Mouse (Mus musculus): ENCODE data around the gene Tssk2. TPM values are rescaled to one million over a fixed set of nuclear protein-coding genes. Genes with fewer than 3 reads are reported as not detected.

Gene Tssk2
- total RNA-seq, 4 experiments from 2014 or later = 0.20 TPM; not detected in 3

DNA sequence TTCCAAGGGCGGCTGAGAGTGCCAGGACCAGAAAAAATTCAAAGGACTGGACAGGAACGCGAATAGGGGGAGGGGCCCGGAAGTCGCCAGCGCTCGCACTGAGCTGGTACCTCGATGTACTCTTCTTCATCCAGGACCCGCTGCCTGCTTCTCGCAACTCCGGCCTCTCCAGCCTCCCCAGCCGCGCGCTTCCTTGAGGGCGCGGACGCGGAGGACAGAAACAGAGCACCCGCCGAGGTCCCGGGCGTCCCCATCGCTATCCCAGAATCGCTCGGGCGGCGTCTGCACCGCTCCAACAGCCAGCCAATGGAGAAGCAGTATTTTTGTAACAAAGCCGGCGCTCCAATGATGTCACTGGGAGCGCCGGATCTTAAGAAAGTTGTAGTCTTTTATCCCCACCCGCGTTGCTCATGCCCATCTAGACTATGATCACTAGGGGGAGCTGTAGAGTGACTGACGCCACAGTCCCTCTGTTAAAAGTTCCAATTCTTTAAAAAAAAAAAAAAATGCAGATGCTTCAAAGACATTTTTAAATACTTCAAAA lies 12.7 kb downstream of the Tssk2 start, which contains the start of gene Ess2:
Gene Ess2 (minus strand): TSS at position 297 of the 544 bp plus-strand sequence.
- peak; percentile 97 for DNase-seq (ENCODE audit: low spot score)

DNA sequence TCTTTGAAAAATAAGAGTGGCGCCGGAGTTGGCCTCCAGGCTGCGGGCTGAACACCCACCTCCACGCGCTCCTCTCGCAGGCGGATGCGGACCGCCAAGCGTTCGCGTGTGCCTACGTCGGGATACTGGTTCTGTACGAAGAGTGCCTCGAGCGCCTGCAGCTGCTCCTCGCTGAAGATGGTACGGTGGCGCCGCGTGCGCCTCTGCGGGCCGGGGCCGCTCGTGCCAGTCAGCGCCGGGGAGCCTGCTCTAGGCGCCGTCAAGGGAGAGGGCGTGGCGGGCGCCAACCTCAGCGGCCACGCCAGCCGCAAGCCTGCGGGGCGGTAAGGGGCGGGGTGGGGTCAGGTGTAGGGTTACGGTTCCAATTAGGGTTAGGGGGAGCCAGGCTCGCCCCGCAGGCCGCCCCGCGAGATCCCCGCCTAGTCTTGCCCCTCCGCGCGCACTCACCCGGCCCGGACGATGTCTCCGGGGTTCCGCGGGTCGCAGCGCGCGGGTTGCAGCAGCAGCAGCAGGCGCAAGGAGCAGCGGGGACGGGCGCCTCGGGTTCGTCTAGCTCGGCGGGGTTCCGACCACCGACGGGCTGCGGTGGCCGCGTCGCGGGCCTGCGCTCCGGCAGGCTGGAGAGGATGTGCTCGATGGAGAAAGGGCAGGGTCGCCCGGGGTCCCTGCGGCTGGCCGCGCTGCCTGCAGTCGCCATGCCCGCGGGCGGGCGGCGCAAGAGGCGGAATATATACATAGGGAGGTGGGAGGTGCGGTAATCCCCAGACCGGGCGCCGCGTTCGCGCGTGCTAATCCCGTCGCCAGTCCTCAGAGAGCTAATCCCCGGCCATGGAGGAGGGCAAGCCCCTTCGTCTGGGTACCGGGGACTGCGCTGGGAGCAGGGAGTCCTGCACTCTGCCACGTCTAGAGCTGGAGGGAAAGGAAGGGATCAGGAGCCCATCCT lies 16.1 kb downstream of the Tssk2 start, which contains the start of gene Gsc2:
Gene Gsc2 (minus strand): TSS at position 753 of the 943 bp plus-strand sequence.
- no peak for DNase-seq (ENCODE audit: low spot score)

GRCm38 (mm10) chr16:17920586-17920985 lies 22.1 kb downstream of the Tssk2 start:
- DNase-seq (ENCODE audit: low spot score) = no peak

DNA sequence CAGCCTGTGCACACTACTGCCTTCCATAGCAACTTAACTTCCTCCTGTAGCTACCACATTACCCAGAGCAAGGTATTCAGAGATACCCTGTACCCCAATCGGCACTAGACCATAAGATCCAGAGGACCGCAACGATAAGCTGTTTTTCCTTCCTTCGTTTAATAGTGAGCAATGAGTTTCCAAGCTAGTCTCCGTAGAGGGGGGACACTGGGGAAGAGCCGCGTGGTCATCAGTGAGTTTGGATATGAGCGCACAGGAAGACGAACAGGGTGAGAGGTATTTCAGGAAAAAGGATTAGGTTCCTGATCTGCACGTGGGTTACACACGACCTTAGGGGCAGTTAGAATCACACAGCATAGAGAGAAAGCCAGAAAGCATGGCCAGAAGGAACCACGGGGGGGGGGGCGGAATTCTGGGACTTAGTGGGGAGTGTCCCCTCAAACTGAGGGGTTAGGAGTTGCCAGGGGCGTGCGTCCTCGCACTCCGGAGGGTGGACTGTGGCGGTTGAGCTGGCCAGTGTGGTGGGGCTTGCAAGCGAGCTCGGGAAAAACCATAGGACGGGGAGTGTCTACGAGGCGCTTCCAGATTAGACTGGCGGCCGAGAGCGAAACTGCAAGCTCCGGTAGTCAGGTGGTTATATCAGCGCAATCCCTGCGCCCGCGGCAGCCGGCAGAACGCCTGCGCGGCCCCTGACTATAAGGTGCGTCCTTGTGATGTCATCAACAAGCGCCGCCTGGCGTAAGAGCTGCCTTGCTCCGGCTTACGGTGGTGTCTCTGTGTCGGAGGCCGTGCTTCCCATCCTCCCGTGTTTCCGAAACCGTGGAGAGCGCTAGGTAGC lies 23.1 kb downstream of the Tssk2 start:
- DNase-seq (ENCODE audit: low spot score) = peak; percentile 94

DNA sequence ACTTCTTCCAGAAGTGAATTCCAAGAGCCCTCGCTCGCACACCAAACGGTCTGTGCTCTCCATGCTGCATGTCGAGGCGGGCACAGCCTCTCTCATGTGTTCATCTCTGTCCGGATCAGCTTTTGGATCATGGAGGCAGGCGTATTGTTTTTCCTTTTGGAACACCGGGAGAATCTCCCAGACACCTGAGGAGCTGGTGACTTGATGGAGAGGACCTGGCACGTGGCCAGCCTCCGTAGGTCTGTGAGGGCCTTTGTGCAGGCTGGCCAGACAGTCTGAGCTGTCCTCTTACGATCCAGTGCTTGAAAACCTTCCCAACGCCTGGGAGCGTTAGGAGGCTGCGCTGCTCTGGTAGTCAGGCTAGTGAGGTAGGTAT lies 23.7 kb downstream of the Tssk2 start:
- DNase-seq (ENCODE audit: low spot score) = peak; percentile 21

DNA sequence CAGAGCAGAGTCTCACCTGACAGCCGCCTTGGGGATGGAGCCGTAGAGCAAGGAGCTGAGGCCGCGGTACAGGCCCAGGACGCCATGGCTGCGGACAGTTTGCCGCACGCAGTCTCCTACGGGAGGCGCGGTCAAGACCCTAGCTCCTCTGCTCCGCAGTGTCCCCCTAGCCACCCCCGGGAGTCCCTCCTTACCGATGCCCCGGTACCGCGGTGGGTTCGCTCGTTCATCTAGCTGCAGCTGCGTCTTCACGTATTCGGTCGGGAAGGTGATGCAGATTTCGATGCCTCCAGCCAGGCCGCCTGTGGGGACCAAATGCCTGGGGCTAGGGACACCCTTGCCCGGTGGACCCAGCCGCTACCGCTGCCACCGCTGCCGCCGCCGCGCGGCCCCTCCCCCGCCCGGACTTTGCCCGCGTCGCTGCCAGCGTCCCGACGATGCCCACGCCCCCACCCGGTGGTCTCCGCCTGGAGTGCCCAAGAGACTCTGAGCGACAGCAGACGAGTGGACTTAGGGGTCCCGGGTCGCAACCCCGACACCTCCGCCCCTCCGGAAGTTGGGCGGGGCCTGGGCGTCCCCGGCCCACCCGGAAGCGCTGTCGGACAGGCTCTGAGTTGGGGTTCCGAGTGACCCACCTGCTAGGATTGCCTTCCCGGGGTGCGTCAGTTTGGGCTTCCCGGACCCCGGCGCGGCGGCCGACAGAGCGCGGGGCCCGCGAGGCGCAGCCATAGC lies 29.1 kb downstream of the Tssk2 start:
- DNase-seq (ENCODE audit: low spot score) = no peak

DNA sequence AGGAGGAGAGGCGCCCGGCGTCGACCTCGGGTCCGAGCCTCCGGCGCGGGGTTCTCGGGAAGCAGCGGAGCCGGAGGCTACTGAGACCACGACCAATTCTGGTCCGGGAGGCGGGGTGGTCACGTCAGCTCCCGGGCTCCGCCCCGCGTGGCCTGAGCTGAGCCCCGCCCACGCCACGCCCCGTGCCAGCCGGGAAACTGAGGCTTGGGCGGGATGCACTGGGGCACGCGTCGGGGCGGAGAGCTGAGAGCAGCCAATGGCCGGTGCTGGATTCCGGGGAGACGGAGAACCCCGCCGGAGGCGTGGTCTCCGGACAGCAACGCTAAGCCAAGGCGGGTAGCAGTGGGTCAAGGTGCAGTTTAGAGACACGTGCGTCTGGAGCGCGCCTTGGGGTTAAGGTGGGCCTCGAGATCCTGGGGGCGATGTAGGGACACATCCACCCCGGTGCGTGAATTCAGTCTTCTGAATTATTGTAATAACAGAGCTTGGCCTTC lies 29.7 kb downstream of the Tssk2 start, which contains the start of gene Slc25a1:
Gene Slc25a1 (minus strand): TSS at position 133 of the 494 bp plus-strand sequence.
- DNase-seq (ENCODE audit: low spot score) = peak; percentile 46

- DNase-seq (ENCODE audit: low spot score) = peak; percentile 65
Measured at GRCm38 (mm10) chr16:17928627-17929104, 30.2 kb downstream of the Tssk2 start.

GRCm38 (mm10) chr16:17929211-17929610 lies 30.8 kb downstream of the Tssk2 start:
- DNase-seq (ENCODE audit: low spot score) = no peak

DNA sequence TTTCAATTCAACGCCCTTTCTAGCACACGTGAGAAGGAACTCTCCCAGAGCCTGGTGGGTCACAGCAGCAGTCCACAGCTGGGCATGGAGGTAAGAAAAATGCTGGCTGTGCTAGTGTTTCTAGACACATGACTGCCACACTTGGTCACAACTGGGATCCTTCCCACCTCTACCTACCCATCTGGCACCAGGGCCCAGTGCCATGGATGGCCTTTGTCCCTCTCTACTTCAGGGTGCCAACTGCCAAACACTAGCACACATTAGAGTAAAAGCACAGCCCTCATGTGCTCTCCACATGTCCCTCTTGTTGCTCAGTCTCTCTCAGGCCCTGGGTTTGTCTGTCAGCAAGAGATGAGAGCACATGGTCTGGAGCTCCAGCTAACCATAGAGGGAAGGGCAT lies 31.2 kb downstream of the Tssk2 start:
- no peak for DNase-seq (ENCODE audit: low spot score)

GRCm38 (mm10) chr16:17931906-17932460 lies 33.5 kb downstream of the Tssk2 start:
- DNase-seq (ENCODE audit: low spot score) = no peak

DNA sequence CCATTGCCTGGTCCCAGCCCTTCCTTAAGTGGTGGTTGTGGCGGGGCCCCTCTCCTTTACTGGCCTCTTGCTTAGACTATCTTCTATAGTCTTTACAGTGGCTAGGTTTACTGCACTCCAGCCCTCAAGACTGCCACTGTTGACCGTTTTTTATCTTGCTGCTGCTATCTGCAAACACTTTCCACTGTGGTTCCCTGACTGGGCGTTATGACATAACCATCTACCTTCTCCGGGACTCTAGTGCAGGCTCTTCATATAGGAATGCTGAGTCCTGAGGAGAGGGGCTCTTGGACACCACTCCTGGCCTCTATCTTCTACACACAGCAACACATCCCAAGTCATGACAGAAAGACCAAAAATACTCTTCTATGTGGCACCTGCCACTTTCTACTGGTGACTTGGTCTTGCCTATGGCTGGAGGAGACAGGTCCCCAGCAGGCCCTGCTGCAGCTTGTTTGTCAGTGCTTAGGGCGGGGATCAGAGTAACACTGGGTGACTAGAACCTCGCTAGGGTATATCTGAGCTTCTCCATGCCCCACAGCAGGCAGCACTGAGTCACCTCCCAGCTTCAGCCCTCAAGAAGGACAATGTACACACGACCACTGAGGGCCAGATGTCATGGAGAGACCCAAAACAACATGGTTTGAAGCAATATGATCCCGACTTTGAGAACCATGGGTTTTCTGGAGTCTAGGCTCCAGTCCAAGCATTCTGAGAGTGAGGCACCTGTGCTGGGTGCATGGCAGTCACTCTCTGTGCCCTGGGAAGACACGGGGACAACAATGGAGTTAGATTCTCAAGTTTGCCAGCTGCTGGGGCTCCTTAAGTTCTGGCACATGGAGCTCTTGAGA lies 35.4 kb downstream of the Tssk2 start:
- DNase-seq (ENCODE audit: low spot score) = no peak

DNA sequence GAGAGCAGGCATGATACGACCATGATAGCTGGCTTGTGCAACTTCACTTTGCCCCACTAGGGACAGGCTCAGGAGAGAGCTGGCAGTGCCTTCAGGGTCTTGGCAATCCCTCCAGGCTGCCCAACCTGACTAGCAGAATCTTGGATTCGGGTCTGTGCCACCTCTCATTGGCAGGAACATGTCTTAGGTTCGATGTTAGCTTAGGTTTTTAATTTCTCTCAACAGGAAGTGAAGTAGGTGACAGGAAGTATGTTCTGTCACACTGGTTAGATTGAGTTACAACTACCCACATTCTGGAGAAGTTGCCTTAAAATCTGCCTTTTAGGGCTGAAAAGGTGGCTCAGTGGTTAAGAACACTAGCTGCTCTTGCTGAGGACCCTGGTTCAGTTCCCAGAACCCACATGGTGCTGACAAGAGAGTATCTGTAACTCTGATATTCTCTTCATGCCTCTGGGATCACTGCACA lies 36.0 kb downstream of the Tssk2 start:
- no peak for DNase-seq (ENCODE audit: low spot score)

DNA sequence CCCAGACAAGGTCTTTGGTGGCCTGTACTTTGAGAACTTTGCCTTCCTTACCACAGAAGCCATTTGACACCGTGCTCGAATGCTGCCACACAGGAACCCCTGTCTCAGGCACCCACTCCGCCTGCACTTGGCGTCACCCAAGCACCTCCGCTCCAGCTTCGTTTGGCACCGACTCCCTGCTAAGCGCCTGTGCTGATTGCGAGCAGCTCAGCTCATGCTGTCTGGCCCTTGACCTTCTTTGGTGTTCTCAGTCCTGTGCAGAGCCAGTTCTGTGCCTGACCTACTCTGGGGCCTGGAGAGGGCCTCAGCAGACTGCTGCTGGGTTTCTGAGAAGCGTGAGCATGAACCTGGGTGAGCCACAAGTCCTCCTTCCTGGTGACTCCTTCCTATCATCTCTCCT lies 38.3 kb downstream of the Tssk2 start:
- no peak for DNase-seq (ENCODE audit: low spot score)

DNA sequence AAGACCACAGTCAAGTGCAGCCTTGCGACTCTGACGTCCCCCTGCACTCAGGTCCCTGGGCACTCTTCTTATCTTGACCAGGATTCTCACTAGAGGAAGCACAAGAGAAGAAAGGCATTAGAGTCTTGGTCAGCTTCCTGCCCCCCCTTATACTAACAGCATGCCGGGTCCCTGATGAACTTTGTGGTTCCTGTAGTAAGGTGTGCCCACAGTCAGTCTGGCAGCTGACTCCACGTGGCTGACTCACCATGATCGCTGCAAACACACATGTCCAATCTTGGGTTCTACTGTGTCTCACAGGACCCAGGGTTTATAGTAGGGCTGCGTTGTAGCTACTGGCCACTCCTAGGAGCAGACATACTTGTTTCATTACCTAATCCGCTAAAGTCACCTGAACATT lies 39.8 kb downstream of the Tssk2 start:
- no peak for DNase-seq (ENCODE audit: low spot score)

DNA sequence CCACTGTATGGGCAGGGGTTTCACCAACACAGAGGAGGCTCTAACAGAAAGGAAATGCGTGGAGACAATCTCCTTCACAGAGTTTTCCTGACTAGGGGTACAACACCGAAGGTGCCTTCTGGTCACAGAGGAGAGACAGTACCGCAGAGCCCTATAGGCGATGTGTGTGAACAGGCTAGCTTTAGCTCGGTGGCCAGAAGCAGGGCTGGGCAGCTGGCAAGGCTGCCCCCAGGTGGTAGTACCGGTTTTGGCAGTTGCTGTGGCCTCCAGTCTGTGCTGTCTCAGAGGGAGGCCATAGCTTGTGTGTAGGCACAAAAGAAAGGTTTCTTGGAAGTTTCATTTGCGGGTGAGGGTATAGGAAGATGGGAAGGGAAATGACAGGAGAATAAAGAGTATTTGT lies 40.4 kb downstream of the Tssk2 start:
- peak; percentile 28 for DNase-seq (ENCODE audit: low spot score)

DNA sequence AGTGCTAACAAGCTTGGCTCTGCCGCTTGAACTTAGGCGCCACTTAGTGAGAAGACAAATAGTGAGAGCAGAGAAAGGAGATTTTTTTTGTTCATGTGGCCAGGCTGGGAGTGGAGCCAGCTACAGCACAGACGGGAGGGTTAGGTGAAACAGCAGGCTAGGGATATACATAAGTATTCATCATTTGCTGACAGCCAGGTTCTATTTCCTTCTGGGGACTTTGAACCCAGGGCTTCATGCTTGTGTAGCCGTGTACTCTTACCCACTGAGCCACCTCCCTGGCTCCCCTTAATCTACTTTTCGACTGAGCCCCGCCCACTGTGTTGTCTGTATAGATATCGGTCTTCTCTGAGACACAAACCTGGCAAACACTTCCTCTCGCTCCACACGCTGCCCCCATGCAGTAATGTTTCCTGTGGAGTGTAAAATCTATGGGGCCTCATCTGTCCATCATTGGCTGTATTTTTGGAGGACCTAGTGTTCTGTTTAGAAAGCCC lies 40.9 kb downstream of the Tssk2 start:
- no peak for DNase-seq (ENCODE audit: low spot score)

DNA sequence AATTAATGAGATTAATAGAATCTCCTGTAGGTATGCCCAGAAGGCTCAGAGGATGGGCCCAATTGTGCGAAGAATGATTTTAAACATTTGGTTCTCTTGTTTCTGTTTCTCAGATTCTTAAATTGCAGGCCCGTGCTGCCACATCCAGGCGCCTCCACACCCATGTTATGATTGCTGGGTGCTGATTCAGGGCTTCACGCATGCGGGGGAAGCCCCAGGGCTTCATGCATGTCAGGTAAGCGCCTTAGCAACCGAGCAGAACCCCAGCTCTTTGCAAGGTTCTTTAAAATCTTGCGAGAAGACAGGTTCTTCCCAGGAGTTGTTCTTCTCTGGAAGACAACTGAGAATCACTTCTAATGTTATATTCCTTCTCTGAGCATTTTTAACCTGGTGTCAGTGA lies 45.0 kb downstream of the Tssk2 start:
- DNase-seq (ENCODE audit: low spot score) = no peak

DNA sequence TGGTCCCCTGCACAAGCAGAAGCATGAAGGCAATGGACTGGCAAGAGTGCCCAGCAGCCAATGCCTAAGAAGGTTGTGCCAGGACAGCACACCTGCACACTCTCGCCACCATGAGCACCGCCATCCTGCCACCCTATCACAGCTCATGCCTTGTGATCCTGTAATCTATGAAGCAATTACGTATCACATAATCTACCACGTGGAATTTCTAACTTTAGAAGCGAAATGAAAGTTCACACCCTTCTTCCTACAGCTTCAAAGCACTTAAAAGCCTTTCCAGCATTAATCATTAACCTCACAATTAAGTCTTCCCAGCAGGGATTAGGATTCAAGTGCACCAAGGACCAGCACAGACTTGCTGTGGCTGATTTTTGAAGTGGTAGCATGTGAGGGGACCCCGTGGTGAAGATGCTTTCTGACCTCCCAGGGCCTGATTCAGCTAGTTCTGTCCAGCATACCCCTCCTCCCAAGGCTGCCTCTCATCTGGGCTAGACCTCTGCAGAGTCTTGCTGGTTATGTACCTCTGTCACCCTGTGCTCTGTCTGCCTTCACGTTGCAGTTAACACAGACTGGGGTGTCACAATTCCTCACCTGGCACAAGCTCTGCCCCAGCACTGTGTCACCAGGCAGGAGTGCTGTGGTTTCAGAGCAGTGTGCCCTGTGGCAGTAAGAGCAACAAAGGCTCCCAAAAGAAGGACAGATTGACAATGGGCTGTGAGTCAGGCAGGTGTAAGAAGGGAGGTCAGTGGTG lies 46.8 kb downstream of the Tssk2 start:
- no peak for DNase-seq (ENCODE audit: low spot score)
